Mouse (Mus musculus) stomach, embryonic 15.5 days (tissue): Measurements from ENCODE around the gene Cdh4. TPM values are rescaled to one million over a fixed set of nuclear protein-coding genes. Genes with fewer than 3 reads are reported as not detected.

Experiments used
- ATAC-seq: fragments of 200-750 bp; cut with Nextera tagmentation; 2 replicates; pipeline ENCODE4 v1.8.0; 2017; ENCODE audit warnings: low read depth, moderate number of reproducible peaks, moderate TSS enrichment; ENCODE audit not compliant: insufficient read depth, low FRiP score
- H3K27ac ChIP-seq: fragments of 300-500 bp; sonication (generic); 2 replicates; pipeline ENCODE4 v1.5.1; 2015; ENCODE audit warnings: mild to moderate bottlenecking, inconsistent platforms
- H3K27me3 ChIP-seq: fragments of 300-500 bp; sonication (generic); replicated peaks from 2 replicates; pipeline ENCODE4 v1.6.1; 2015; ENCODE audit warnings: inconsistent platforms
- H3K36me3 ChIP-seq: fragments of 300-500 bp; sonication (generic); 2 replicates; pipeline ENCODE4 v1.6.1; 2015; ENCODE audit warnings: inconsistent platforms
- H3K4me1 ChIP-seq: fragments of 300-500 bp; sonication (generic); 2 replicates; pipeline ENCODE4 v1.6.1; 2015; ENCODE audit warnings: inconsistent platforms
- H3K4me2 ChIP-seq: fragments of 300-500 bp; sonication (generic); 2 replicates; pipeline ENCODE4 v1.6.1; 2015; ENCODE audit warnings: mild to moderate bottlenecking, inconsistent platforms
- H3K4me3 ChIP-seq: fragments of 300-500 bp; sonication (generic); replicated peaks from 2 replicates; pipeline ENCODE4 v1.5.1; 2015; ENCODE audit warnings: inconsistent platforms
- H3K9ac ChIP-seq: fragments of 300-500 bp; sonication (generic); 2 replicates; pipeline ENCODE4 v1.6.1; 2015; ENCODE audit warnings: inconsistent platforms
- H3K9me3 ChIP-seq: fragments of 300-500 bp; sonication (generic); 2 replicates; pipeline ENCODE4 v1.6.1; 2016; ENCODE audit warnings: inconsistent platforms
- WGBS: fragments of 180-500 bp; shearing (Covaris S2); methylation state at CpG from one replicate; pipeline ENCODE4 v1.1.7; 2015; 5-methylcytosine and 5-hydroxymethylcytosine counted together
- polyA plus RNA-seq: library from polyadenylated mRNA; unstranded; fragments of >200 nt; fragmentation: Nextera tagmentation; extraction: Ambion mirVana; gene quantifications from 2 replicates; pipeline ENCODE4 v1.2.1, GENCODE M21; 2015

Gene Cdh4
- polyA plus RNA-seq, 1 experiment from 2014 or later, result 3.6 TPM

DNA sequence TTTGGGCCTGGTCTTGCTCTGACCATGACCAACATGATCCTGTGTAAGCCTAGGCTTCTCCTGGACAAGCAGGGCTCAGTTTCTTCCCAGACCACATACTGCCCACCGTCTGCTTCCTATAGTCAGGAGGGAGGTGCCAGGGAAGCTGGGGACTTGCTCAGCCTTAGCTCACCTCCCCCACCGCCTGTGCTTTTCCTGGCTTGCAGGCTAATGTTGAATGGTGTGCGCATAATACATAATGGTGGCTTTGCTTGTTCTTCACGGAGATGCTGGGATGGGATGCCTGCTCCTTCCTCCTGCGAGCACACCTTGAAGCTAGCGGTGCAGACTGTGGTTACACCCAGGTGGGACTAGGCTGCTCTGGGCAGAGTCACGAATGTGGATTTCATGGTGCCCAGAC is 84.7 kb downstream of the Cdh4 start:
- H3K9me3 ChIP-seq, result no peaks in the 10 kb centered on the region
- no peak overlapping the region for H3K27ac ChIP-seq
- H3K36me3 ChIP-seq, result no peaks in the 10 kb centered on the region
- no peak overlapping the region for H3K4me2 ChIP-seq
- no peaks in the 10 kb centered on the region for H3K27me3 ChIP-seq
- ATAC-seq, result no peak
- no peak overlapping the region for H3K4me3 ChIP-seq
- H3K4me1 ChIP-seq, result no peaks in the 10 kb centered on the region
- WGBS, result 78% methylated on average over 7 of the region's 7 CpGs
- no peak overlapping the region for H3K9ac ChIP-seq

DNA sequence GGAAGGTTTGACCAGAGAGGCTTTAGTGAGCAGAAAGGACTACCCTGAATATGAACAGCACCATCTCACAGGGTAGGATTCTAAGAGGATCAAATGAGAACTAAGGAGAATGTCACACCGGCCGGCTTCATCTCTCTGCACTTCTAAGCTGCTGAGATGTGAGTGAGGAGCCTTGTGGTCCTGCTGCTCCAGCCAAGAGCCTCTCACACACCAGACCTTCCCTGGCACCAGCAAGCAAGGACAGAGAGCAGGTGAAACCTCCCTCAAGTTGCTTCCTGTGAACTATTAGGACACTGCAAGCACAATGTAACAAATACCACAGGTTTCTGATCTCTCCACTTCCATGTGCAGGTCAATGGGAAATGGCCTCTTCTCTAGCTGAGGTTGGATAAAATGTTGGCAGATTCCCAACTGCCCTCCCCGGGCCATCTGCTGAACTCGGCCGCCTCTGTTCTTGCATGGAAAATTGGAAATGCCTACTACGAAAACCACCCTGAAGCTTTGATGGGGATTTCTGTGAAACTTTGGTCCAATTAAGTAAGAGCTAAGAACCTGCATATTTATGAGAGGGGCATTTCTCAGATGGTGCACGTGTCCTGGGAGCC is 88.3 kb downstream of the Cdh4 start:
- 58% methylated on average over 7 of the region's 7 CpGs for WGBS

DNA sequence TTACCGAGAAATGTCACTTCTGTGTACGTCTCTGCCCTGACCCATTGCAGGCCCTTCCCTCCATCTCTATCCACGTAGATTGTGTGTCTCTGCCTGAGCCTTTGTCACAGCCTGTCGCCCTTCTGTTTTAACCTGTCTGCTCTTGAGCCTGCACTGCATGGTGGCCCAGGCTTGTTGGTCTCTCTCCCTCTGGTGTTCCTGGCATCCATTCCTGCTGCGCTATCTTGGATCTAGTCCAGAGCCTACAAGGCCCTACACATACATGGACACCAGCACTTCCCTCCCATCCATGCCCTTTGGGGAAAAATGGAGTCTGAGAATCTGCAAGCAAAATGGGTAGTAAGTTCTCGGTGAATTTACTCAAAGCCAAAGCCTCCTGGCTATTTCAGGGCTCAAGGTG is 91.0 kb downstream of the Cdh4 start:
- no peak for ATAC-seq
- Histone ChIP-seq H3K27me3 (no peaks in the 10 kb centered on the region), H3K4me3 (no peak overlapping the region), H3K27ac (no peak overlapping the region), H3K9me3 (no peaks in the 10 kb centered on the region), H3K9ac (no peak overlapping the region), H3K36me3 (no peaks in the 10 kb centered on the region), H3K4me1 (no peaks in the 10 kb centered on the region), H3K4me2 (no peak overlapping the region)
- 82% methylated on average over 6 of the region's 6 CpGs for WGBS

More for the DNA sequence above, 88.3 kb downstream of the Cdh4 start:
- H3K9me3 ChIP-seq, result no peaks in the 10 kb centered on the region
- H3K27me3 ChIP-seq, result no peaks in the 10 kb centered on the region
- no peaks in the 10 kb centered on the region for H3K4me1 ChIP-seq
- H3K27ac ChIP-seq, result no peak overlapping the region
- H3K36me3 ChIP-seq, result no peaks in the 10 kb centered on the region
- H3K4me2 ChIP-seq, result no peak overlapping the region
- no peak overlapping the region for H3K4me3 ChIP-seq
- no peak for ATAC-seq
- H3K9ac ChIP-seq, result no peak overlapping the region

DNA sequence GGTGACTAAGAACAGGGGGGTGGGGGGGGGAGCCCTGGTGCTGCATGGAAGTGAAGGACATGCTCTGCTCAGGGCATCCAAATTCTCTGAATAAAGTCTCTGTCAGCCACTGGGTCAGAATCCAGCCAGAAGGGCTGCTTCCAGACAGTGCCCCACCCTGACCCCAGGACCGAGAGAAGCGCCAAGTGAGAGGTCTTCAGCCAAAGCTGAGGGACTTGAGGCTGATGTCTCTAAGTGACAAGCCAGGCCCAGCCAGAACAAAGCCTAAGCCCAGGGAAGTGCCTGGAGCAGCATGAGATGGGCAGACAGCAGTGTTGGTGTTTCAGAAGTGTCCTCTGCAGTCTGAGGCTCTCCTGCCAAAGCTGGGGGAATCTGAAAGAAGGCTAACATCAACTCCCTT is 91.7 kb downstream of the Cdh4 start:
- no peaks in the 10 kb centered on the region for H3K4me1 ChIP-seq
- H3K9me3 ChIP-seq, result no peaks in the 10 kb centered on the region
- no peak overlapping the region for H3K4me3 ChIP-seq
- H3K9ac ChIP-seq, result no peak overlapping the region
- no peaks in the 10 kb centered on the region for H3K36me3 ChIP-seq
- no peak overlapping the region for H3K27ac ChIP-seq
- ATAC-seq, result no peak
- 65% methylated on average over 2 of the region's 2 CpGs for WGBS
- no peaks in the 10 kb centered on the region for H3K27me3 ChIP-seq
- no peak overlapping the region for H3K4me2 ChIP-seq

DNA sequence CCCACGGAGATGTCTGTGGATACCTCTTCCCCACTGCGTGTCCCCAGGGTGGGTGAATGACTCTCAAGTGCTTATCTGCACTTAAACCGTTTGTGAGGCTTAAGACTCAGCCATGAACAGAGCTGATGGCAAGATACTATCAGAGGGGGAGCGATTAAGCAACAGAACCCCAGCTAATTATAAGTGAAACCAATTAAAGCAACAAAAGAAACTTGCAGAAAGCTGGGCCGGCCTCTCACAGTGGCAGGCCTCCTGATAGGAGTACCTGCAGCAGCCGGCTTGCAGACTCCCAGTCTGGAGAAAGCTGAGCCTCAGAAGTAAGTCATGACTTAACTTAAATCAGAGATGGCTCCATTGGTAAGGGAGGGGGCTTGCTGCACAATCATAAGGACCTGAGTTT is 93.0 kb downstream of the Cdh4 start:
- no peak overlapping the region for H3K4me3 ChIP-seq
- H3K36me3 ChIP-seq, result no peaks in the 10 kb centered on the region
- no peaks in the 10 kb centered on the region for H3K9me3 ChIP-seq
- no peak overlapping the region for H3K9ac ChIP-seq
- H3K27ac ChIP-seq, result no peak overlapping the region
- no peaks in the 10 kb centered on the region for H3K4me1 ChIP-seq
- 48% methylated on average over 6 of the region's 6 CpGs for WGBS
- no peaks in the 10 kb centered on the region for H3K27me3 ChIP-seq
- H3K4me2 ChIP-seq, result no peak overlapping the region
- ATAC-seq, result no peak

DNA sequence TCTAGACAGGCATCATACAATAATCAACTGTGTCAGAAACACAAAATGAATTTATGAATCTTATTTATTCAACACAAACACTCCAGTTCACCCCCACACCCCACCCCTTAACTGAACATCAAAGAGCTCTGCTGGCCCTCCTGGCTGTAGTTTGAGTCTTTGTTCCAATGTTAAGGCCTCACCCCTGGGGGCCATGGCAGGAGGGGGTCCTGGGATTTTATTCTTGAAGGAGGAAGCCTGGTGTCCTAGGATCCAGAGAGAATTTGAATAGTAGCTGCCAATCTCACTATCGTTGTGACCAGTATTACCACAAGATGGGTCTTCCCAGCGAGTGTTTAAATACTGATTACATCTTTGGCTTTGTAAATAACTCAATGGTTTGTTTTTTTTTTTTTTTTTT is 94.5 kb downstream of the Cdh4 start:
- no peaks in the 10 kb centered on the region for H3K4me1 ChIP-seq
- no peak overlapping the region for H3K4me2 ChIP-seq
- H3K9ac ChIP-seq, result no peak overlapping the region
- 27% methylated on average over 2 of the region's 2 CpGs for WGBS
- no peaks in the 10 kb centered on the region for H3K36me3 ChIP-seq
- no peaks in the 10 kb centered on the region for H3K9me3 ChIP-seq
- no peak for ATAC-seq
- no peak overlapping the region for H3K27ac ChIP-seq
- no peaks in the 10 kb centered on the region for H3K27me3 ChIP-seq
- no peak overlapping the region for H3K4me3 ChIP-seq

DNA sequence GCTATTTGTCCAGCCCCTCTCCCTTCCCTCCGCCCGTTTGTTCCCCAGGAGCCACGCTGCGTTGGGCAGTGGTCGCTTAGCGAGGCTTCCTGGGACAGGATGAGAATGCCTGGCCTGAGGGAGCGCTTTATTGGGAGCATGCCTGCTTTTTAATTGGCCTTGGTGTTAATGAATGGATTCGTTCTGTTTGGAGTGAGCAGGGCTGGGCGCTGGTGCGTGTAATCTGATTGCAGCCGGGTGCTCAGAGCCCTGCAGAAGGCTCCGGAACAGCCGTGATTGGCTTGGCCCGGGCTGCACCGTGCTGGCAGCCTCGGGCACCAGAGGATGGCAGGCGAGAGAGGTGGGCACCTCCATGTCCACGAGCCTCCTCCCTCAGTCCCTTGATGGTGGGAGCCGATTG is 95.2 kb downstream of the Cdh4 start:
- Histone ChIP-seq H3K9me3 (no peaks in the 10 kb centered on the region), H3K27ac (no peak overlapping the region), H3K4me2 (no peak overlapping the region), H3K27me3 (no peaks in the 10 kb centered on the region), H3K36me3 (no peaks in the 10 kb centered on the region), H3K4me1 (no peaks in the 10 kb centered on the region), H3K9ac (no peak overlapping the region), H3K4me3 (no peak overlapping the region)
- ATAC-seq, result no peak
- 13% methylated on average over 19 of the region's 19 CpGs for WGBS

DNA sequence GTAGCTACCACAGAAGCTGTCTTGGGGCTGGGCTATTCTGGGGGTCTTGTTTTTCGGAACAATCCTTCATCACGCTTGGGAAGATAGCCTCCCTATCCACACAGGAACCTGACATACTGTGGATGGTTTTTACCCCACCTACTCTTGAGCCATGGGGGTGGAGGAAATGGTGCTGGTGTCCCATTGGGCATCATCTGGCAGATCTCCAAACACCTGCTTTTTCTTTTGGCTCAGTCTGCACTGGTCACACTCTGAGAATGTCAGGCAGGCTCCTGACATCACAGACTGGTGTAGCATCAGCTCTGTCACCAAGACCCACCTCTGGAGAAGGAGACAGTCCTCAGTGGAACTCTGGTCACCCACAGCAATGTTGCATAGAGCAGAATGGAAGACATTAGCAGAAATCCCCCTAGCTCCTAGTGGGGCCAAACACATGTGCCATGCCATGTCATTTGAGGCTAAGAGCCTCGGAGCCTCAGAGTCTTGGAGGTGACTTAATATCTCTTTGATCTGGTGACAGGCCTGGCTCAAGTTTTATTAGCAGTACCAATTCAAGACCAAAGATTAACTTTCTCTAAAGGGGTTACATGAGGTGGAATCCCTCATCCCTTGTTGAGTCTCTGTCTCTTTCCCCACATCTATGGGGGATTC is 95.7 kb downstream of the Cdh4 start:
- ATAC-seq, result no peak
- H3K4me3 ChIP-seq, result no peak overlapping the region
- H3K27ac ChIP-seq, result no peak overlapping the region
- H3K9ac ChIP-seq, result no peak overlapping the region
- no peak overlapping the region for H3K4me2 ChIP-seq
- H3K27me3 ChIP-seq, result no peaks in the 10 kb centered on the region
- H3K36me3 ChIP-seq, result no peaks in the 10 kb centered on the region
- H3K4me1 ChIP-seq, result no peaks in the 10 kb centered on the region
- no peaks in the 10 kb centered on the region for H3K9me3 ChIP-seq
- 47% methylated on average over 3 of the region's 3 CpGs for WGBS

DNA sequence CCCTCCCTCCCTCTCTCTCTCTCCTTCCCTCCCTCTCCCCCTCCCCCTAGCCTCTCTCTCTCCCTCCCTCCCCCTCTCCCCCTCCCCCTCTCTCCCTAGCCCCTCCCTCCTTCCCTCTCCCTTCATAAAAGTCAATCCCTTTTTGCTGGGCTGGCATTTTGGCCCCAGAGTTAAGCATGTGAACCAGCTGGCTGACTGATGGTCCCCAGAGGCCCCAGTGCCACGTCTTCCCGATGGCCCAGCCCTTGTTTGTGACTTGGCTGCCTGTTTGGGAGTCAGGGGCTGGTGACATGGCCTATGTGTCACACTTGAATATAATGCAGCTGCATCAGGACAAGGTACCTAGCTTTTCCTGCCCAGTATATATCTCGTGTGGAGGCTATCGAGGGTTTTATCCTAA is 96.3 kb downstream of the Cdh4 start:
- no peak for ATAC-seq
- H3K36me3 ChIP-seq, result no peaks in the 10 kb centered on the region
- WGBS, result 55% methylated on average over 4 of the region's 4 CpGs

DNA sequence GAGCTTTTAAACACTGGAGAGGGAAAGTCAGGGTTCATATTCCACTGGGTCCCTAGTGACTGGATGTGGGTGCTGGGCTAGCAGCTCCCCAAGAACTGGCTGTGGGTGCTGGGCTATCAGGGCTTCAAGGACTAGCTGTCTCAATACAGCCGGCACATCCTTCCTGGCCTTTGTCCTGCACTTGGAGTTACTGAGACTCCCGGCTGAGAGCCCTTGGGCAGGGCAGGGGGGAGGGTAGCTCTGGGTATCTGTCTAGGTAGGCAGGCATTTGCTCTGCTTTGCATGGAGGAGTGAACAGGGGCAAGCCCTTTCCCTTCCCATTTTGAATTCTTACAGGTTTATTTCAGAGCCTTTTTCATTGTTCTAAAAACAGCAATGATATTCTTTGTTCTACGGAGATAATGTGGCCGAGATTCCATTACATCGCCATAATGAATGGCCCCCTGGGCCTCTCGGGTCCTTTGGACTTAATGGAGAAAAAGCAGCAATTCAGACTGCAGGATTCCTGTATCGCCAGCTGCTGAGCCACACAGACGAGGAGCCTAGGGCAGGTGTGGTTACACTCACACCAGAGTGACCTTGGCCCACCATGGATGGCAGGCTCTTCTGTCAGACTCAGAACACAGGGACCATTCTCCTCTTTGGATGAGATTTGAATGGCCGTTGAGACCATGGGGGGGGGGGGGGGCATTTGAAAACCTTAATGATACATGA is 97.5 kb downstream of the Cdh4 start:
- H3K9me3 ChIP-seq, result no peaks in the 10 kb centered on the region
- H3K4me2 ChIP-seq, result no peak overlapping the region
- H3K9ac ChIP-seq, result no peak overlapping the region
- H3K36me3 ChIP-seq, result no peaks in the 10 kb centered on the region
- no peak for ATAC-seq
- no peak overlapping the region for H3K27ac ChIP-seq
- no peaks in the 10 kb centered on the region for H3K27me3 ChIP-seq
- no peaks in the 10 kb centered on the region for H3K4me1 ChIP-seq
- 35% methylated on average over 9 of the region's 9 CpGs for WGBS
- no peak overlapping the region for H3K4me3 ChIP-seq

More for the DNA sequence above, 96.3 kb downstream of the Cdh4 start:
- no peaks in the 10 kb centered on the region for H3K9me3 ChIP-seq
- no peak overlapping the region for H3K4me2 ChIP-seq
- H3K4me1 ChIP-seq, result no peaks in the 10 kb centered on the region
- no peak overlapping the region for H3K27ac ChIP-seq
- H3K27me3 ChIP-seq, result no peaks in the 10 kb centered on the region
- no peak overlapping the region for H3K4me3 ChIP-seq
- no peak overlapping the region for H3K9ac ChIP-seq

DNA sequence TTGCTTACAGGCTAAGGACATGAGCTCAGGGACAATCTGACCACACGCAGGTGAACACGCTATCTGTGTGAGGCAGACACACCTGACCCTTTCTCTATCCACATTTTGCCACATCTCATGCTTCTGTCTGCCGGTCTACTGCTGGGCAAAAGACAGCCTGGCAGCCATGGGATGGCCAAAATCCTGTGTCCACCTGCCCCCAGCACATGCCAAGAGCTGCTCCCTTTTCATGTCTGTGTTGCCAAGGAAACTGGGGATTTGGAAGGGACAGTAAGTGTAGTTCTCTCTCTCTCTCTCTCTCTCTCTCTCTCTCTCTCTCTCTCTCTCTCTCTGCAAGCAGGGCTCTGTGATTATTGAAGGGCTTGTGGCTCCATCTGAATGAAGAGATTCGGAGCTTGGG is 98.9 kb downstream of the Cdh4 start:
- no peaks in the 10 kb centered on the region for H3K36me3 ChIP-seq
- WGBS, result 96% methylated on average over 4 of the region's 4 CpGs
- H3K9me3 ChIP-seq, result no peaks in the 10 kb centered on the region
- H3K27me3 ChIP-seq, result no peaks in the 10 kb centered on the region
- ATAC-seq, result no peak
- no peak overlapping the region for H3K9ac ChIP-seq
- H3K4me3 ChIP-seq, result no peak overlapping the region
- H3K4me1 ChIP-seq, result no peaks in the 10 kb centered on the region
- H3K27ac ChIP-seq, result no peak overlapping the region
- H3K4me2 ChIP-seq, result no peak overlapping the region

DNA sequence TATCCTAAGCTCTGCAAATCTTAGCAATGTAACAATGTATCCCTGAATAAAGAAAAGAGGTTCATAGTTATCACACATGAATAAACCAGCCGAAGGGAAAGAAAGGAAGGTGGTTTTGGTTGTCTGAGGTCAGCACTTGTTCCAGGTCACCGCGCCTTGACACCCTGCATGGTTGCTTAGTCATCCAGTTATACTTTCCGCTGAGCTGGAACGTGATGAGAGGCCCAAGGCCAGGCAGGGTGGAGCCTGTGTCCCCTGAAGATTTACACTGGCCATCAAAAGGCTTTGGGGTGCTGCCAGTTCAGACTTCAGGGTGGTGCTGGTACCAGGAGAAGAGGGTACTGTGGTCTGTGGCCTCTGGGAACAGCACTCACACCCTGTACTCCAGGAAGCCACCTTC is 105.4 kb downstream of the Cdh4 start:
- 72% methylated on average over 5 of the region's 5 CpGs for WGBS
- Histone ChIP-seq H3K27ac (no peak overlapping the region), H3K36me3 (no peaks in the 10 kb centered on the region), H3K4me1 (no peaks in the 10 kb centered on the region), H3K4me2 (no peak overlapping the region), H3K9ac (no peak overlapping the region), H3K4me3 (no peak overlapping the region), H3K9me3 (no peaks in the 10 kb centered on the region), H3K27me3 (no peaks in the 10 kb centered on the region)
- no peak for ATAC-seq
